Mouse (Mus musculus) limb, embryonic 12.5 days (tissue): ENCODE measurements around the gene Usp17lb. TPM values are rescaled to one million over a fixed set of nuclear protein-coding genes. Genes with fewer than 3 reads are reported as not detected.
"Not testable (repeated sequence)": the region's sequence is repeated elsewhere in the genome, so short reads cannot be mapped to it uniquely, and the experiment has no call there.

ENCODE experiments used
- ATAC-seq: fragments of 200-750 bp; cut with Nextera tagmentation; 2 replicates; pipeline ENCODE4 v1.8.0; 2017; ENCODE audit warnings: low read depth, moderate TSS enrichment; ENCODE audit not compliant: insufficient number of reproducible peaks, insufficient read depth, low FRiP score, low TSS enrichment
- H3K27ac ChIP-seq: fragments of 300-500 bp; sonication (generic); 2 replicates; pipeline ENCODE4 v1.5.1; 2016; ENCODE audit warnings: mild to moderate bottlenecking, moderate library complexity
- H3K27me3 ChIP-seq: fragments of 300-500 bp; sonication (generic); 2 replicates; pipeline ENCODE4 v1.6.1; 2016; ENCODE audit warnings: mild to moderate bottlenecking, moderate library complexity
- H3K36me3 ChIP-seq: fragments of 300-500 bp; sonication (generic); 2 replicates; pipeline ENCODE4 v1.6.1; 2016; ENCODE audit warnings: mild to moderate bottlenecking, moderate library complexity
- H3K4me1 ChIP-seq: fragments of 300-500 bp; sonication (generic); replicated peaks from 2 replicates; pipeline ENCODE4 v1.6.1; 2016
- H3K4me2 ChIP-seq: fragments of 300-500 bp; sonication (generic); 2 replicates; pipeline ENCODE4 v1.6.1; 2016; ENCODE audit warnings: mild to moderate bottlenecking, moderate library complexity
- H3K4me3 ChIP-seq: fragments of 300-500 bp; sonication (generic); replicated peaks from 2 replicates; pipeline ENCODE4 v1.5.1; 2016; ENCODE audit warnings: mild to moderate bottlenecking
- H3K9ac ChIP-seq: fragments of 300-500 bp; sonication (generic); replicated peaks from 2 replicates; pipeline ENCODE4 v1.6.1; 2016; ENCODE audit warnings: mild to moderate bottlenecking, moderate library complexity
- H3K9me3 ChIP-seq: fragments of 300-500 bp; sonication (generic); 2 replicates; pipeline ENCODE4 v1.6.1; 2016; ENCODE audit warnings: mild to moderate bottlenecking, moderate library complexity
- WGBS: fragments of 180-500 bp; shearing (Covaris S2); methylation state at CpG from one replicate; pipeline ENCODE4 v1.1.7; 2016; 5-methylcytosine and 5-hydroxymethylcytosine counted together
- polyA plus RNA-seq: library from polyadenylated mRNA; unstranded; fragments of >200 nt; fragmentation: Nextera tagmentation; extraction: Ambion mirVana; gene quantifications from 2 replicates; pipeline ENCODE4 v1.2.1, GENCODE M21; 2016

Gene Usp17lb
- polyA plus RNA-seq, result not detected in 2 replicates

DNA sequence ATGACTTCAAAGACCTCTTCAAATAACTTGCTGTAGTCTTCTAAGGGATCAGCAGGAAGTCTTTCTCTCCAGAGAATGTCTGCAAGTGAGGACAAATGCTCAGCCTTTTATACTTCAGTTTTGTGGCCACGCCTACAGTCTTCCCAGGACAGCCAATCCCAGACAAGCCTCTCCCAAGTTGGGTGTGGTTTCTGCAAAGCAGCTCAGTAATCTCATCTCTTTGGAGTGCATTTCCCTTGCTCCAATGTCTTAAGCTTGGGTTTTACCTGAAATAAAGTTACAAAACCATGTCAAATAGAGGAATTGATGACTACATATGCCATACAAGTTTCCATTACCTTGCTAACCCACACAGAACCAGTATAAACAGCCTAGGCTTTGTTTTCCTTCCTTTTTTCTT, at the start of gene Usp17lb:
Gene Usp17lb, minus strand, starts transcription at position 101 of the 400 bp plus-strand sequence.
- Histone ChIP-seq H3K4me1 (no peaks in the 10 kb centered on the region), H3K9ac (no peak within 1 kb of the TSS), H3K27me3 (no peaks in the 10 kb centered on the region), H3K4me3 (no peak within 1 kb of the TSS), H3K9me3 (no peaks in the 10 kb centered on the region), H3K4me2 (no peak within 1 kb of the TSS), H3K36me3 (no peaks in the 10 kb centered on the region), H3K27ac (no peak within 1 kb of the TSS)
- ATAC-seq, result no peak
- WGBS, result 52% methylated on average over 1 of the region's 1 CpGs

DNA sequence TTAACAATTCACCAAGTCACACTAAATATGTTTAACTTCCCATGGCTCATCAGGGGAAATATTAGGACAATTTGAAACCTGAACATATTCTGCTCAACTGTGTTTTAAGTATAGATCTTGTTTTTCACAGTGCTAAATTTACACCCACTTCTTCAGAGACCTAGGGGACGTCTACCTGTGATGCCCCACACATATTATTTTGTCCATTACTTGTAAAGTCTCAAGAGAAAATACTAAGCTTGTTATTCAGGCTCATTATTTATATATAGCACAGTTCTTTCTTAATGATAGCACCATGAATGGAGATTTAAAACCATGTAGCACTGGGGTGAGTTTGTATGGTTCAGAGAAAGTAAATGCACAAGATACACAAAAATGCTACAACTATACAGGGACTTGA, 35.3 kb upstream of the Usp17lb start, which contains the start of gene Olfr665:
Gene Olfr665, plus strand, starts transcription at position 301 of the 400 bp plus-strand sequence.
- H3K4me2 ChIP-seq, result no peak within 1 kb of the TSS
- no peak within 1 kb of the TSS for H3K27ac ChIP-seq
- H3K27me3 ChIP-seq, result no peaks in the 10 kb centered on the region
- no peak within 1 kb of the TSS for H3K4me3 ChIP-seq
- H3K4me1 ChIP-seq, result no peaks in the 10 kb centered on the region
- no peak within 1 kb of the TSS for H3K9ac ChIP-seq
- H3K36me3 ChIP-seq, result no peaks in the 10 kb centered on the region
- H3K9me3 ChIP-seq, result no peaks in the 10 kb centered on the region
- no peak for ATAC-seq
- 45% methylated on average over 1 of the region's 1 CpGs for WGBS

DNA sequence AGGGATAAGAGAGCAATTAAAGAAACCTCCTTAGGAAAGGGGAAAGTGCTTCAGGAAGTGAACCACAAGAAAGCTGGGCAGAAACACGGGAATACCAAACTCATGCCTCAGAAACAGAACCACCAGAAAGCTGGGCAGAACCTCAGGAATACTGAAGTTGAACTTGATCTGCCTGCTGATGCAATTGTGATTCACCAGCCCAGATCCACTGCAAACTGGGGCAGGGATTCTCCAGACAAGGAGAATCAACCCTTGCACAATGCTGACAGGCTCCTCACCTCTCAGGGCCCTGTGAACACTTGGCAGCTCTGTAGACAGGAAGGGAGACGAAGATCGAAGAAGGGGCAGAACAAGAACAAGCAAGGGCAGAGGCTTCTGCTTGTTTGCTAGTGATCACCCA, 19.0 kb upstream of the Usp17lb start:
- H3K36me3 ChIP-seq, result no peaks in the 10 kb centered on the region
- H3K9ac ChIP-seq, result no peak overlapping the region
- no peak for ATAC-seq
- no peaks in the 10 kb centered on the region for H3K4me1 ChIP-seq
- no peak overlapping the region for H3K27ac ChIP-seq
- H3K4me3 ChIP-seq, result no peak overlapping the region
- no peaks in the 10 kb centered on the region for H3K9me3 ChIP-seq
- 81% methylated on average over 3 of the region's 3 CpGs for WGBS
- H3K27me3 ChIP-seq, result no peaks in the 10 kb centered on the region
- H3K4me2 ChIP-seq, result no peak overlapping the region

DNA sequence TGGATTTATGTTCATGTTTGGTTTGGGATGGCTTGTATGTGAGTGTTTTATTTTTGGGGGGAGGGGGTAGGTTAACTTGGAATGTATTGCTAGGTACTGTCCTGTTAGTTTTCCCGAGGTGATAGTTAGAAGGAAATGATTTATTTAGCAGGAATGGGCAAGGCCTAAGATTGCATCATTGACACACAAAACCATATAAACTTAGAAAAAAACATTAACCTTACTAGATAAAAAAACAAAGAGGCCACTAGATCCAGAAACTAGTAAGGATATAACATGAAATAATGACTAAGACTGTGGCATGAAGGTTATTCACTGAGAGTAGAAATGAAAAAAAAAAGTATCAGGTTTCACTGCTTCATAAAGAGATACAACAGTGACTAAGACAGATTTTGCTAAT, 15.3 kb upstream of the Usp17lb start:
- Histone ChIP-seq H3K27ac (no peak overlapping the region), H3K4me2 (no peak overlapping the region), H3K4me3 (no peak overlapping the region), H3K9ac (no peak overlapping the region), H3K27me3 (no peaks in the 10 kb centered on the region), H3K36me3 (no peaks in the 10 kb centered on the region), H3K4me1 (no peaks in the 10 kb centered on the region), H3K9me3 (no peaks in the 10 kb centered on the region)
- no peak for ATAC-seq
- whole genome bisulfite sequencing, result 70% methylated on average over 1 of the region's 1 CpGs

DNA sequence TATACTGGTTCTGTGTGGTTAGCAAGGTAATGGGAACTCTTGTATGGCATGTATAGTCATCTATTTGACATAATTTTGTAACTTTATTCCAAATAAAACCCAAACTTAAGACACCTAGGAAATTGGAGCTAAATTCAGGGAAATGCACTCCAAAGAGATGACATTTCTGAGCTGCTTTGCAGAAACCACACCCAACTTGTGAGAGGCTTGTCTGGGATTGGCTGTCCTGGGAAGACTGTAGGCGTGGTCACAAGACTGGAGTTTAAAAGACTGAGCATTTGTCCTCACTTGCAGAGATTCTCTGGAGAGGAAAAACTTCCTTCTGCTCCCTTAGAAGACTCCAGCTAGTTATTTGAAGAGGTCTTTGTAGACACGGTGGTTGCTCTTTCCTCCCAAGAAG, 14.3 kb upstream of the Usp17lb start, which contains the start of gene Usp17la:
Gene Usp17la, plus strand, starts transcription at position 301 of the 400 bp plus-strand sequence.
- ATAC-seq, result not testable (repeated sequence)

DNA sequence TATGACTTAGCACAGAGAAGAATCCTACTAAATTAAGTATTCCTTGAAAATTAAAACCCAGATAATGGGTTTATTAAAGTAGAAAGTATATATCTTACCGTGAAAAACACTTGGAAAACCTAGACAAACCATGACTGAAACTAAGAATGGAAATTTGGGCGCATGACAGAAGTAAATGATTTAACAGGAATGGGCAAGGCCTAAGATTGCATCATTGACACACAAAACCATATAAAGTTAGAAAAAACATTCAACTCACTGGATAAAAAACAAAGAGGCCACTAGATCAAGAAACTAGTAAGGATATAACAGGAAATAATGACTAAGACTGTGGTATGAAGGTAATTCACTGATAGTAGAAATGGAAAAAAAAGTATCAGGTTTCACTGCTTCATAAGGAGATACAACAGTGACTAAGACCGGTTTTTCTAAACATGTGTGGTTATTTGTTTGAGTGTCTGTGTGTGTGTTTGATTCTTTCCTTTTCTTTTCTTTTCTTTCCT, 12.9 kb upstream of the Usp17lb start:
- Histone ChIP-seq H3K4me1 (no peaks in the 10 kb centered on the region), H3K27ac (no peak overlapping the region), H3K4me3 (no peak overlapping the region), H3K9me3 (no peaks in the 10 kb centered on the region), H3K36me3 (no peaks in the 10 kb centered on the region), H3K4me2 (no peak overlapping the region), H3K27me3 (no peaks in the 10 kb centered on the region), H3K9ac (no peak overlapping the region)
- ATAC-seq, result no peak
- WGBS, result 83% methylated on average over 3 of the region's 3 CpGs

More for the DNA sequence above, 14.3 kb upstream of the Usp17lb start, which contains the start of gene Usp17la:
- 80% methylated on average over 2 of the region's 2 CpGs for WGBS
- H3K4me1 ChIP-seq, H3K27me3 ChIP-seq, H3K9me3 ChIP-seq, H3K36me3 ChIP-seq, H3K4me2 ChIP-seq, H3K27ac ChIP-seq, H3K9ac ChIP-seq, H3K4me3 ChIP-seq: not testable (repeated sequence)

DNA sequence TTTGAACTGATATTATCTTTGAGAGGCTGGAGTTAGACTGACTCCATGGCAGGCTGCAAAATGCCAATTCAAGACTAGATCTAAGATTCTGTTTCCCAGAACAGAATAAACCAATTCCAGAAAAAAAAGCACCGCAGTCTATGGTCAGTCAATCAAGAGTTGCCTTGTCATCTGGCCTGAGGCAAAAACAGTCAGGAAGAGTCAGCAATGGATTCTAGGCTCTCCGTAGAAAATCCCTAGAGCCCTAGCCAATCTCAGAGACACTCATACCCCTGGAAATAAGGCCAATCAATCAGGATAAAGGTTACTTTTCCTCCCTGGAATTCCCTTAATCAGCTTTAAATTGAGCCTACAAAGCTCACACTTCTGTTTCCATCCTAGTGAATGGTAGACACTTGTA, 9.1 kb upstream of the Usp17lb start:
- H3K4me3 ChIP-seq, H3K27me3 ChIP-seq, H3K4me2 ChIP-seq, H3K4me1 ChIP-seq, H3K9ac ChIP-seq, H3K27ac ChIP-seq, H3K36me3 ChIP-seq, H3K9me3 ChIP-seq, ATAC-seq: not testable (repeated sequence)
- WGBS, result 82% methylated on average over 2 of the region's 2 CpGs

DNA sequence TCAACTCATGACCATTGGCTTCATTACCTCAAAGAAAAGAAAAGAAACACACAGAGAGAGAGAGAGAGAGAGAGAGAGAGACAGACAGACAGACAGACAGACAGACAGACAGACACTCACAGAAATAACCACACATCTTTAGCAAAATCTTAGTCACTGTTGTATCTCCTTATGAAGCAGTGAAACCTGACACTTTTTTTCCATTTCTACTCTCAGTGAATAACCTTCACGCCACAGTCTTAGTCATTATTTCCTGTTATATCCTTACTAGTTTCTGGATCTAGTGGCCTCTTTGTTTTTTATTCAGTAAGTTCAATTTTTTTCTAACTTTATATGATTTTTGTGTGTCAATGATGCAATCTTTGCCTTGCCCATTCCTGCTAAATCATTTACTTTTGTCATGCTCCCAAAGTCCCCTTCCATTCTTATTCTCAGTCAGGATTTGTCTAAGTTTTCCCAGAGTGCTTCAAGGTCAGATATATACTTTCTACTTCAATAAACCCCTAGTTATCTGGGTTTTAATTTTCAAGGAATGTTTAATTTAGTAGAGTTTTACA, 1.4 kb upstream of the Usp17lb start:
- no peaks in the 10 kb centered on the region for H3K9me3 ChIP-seq
- H3K4me2 ChIP-seq, result no peak overlapping the region
- H3K36me3 ChIP-seq, result no peaks in the 10 kb centered on the region
- WGBS, result 77% methylated on average over 1 of the region's 1 CpGs
- H3K27me3 ChIP-seq, result no peaks in the 10 kb centered on the region
- ATAC-seq, result no peak
- no peaks in the 10 kb centered on the region for H3K4me1 ChIP-seq
- no peak overlapping the region for H3K27ac ChIP-seq
- no peak overlapping the region for H3K9ac ChIP-seq
- H3K4me3 ChIP-seq, result no peak overlapping the region

DNA sequence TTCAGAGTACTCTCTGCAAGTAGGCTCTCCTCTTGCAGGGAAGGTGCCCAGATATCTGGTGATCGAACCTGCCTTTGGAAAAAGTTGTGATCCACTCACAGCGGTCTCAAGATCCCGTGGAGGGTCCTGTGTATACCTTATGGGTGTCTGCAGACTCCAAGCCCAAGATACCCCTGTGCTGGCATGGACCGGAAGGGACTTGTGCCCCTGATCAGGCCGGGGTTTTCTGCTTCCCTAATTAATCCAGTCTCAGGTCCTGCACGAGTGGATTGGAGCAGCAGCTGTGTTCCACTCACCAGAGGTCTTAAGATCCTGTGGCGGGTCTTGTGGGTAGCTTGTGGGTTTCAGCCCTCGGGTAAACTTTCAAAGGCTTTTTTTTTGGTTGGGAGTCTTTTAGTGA, 32.1 kb downstream of the Usp17lb start:
- WGBS, result 86% methylated on average over 8 of the region's 8 CpGs
- H3K9ac ChIP-seq, H3K4me2 ChIP-seq, H3K27ac ChIP-seq, H3K4me3 ChIP-seq, H3K27me3 ChIP-seq, H3K4me1 ChIP-seq, H3K9me3 ChIP-seq, ATAC-seq, H3K36me3 ChIP-seq: not testable (repeated sequence)

DNA sequence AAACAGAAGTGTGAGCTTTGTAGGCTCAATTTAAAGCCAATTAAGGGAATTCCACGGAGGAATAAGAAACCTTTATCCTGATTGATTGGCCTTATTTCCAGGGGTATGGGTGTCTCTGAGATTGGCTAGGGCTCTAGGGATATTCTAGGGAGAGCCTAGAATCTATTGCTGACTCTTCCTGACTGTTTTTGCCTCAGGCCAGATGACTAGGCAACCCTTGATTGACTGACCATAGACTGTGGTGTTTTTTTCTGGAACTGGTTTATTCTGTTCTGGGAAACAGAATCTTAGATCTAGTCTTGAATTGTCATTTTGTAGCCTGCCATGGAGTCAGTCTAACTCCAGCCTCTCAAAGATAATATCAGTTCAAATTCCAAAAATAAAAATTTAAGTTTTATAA, 51.6 kb downstream of the Usp17lb start:
- no peaks in the 10 kb centered on the region for H3K36me3 ChIP-seq
- H3K9ac ChIP-seq, result no peak overlapping the region
- H3K4me2 ChIP-seq, result no peak overlapping the region
- no peaks in the 10 kb centered on the region for H3K9me3 ChIP-seq
- H3K27me3 ChIP-seq, result no peaks in the 10 kb centered on the region
- H3K4me1 ChIP-seq, result no peaks in the 10 kb centered on the region
- 68% methylated on average over 1 of the region's 1 CpGs for WGBS
- H3K27ac ChIP-seq, result no peak overlapping the region
- no peak for ATAC-seq
- no peak overlapping the region for H3K4me3 ChIP-seq
